Mouse (Mus musculus) heart, adult 2 months (tissue): ENCODE data around the gene Fam213a.

Experiments used
- CTCF ChIP-seq: fragments of 200-600 bp; IDR thresholded peaks from 2 replicates; pipeline ENCODE4 v1.8.1; 2022; ENCODE audit warnings: antibody characterized with exemption, mild to moderate bottlenecking, moderate library complexity
- EP300 ChIP-seq: fragments of 200-500 bp; IDR thresholded peaks from 2 replicates; pipeline ENCODE4 v1.6.1; 2011; ENCODE audit warnings: low read depth, low read length, control low read depth; ENCODE audit not compliant: insufficient read depth
- POLR2A ChIP-seq: fragments of 200-500 bp; IDR thresholded peaks from 2 replicates; pipeline ENCODE4 v1.6.1; 2011; ENCODE audit warnings: mild to moderate bottlenecking, low read depth, low read length, control low read depth; ENCODE audit not compliant: insufficient read depth

DNA sequence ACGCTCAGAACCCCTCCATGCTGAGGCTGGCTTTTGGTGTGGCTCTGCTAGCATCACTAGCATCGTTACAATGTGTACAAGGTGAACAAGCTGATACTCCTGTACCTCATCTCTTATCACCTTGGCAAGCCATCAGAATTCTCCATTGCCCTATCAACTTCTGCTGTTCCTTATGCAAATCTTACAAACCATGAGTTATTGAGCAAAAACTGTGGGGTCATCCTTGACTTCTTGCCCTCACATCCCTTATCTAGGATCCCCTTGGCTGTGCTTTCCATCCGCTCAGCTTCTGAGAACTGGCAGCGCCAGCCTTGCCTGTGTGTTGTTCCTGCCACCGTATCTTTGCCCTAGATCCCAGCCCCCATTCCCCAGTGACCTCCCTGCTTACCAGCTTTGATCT is 24.8 kb downstream of the Fam213a start:
- TF ChIP-seq POLR2A (no peak), CTCF (no peak), EP300 (no peak)
